Mouse (Mus musculus): ENCODE data around the gene Acsm5. TPM values are rescaled to one million over a fixed set of nuclear protein-coding genes. Genes with fewer than 3 reads are reported as not detected.
A peak's percentile ranks its signal among the peaks of the same experiment; 100 is the strongest.

Gene Acsm5
- total and polyA plus RNA-seq, 3 experiments = not detected

- Histone ChIP-seq H3K79me2 (ENCODE audit: control insufficient read depth, insufficient read depth, low read length, poor library complexity) (no peaks in the 10 kb centered on the region), H3K9me3 (replicated peaks; ENCODE audit: insufficient read depth, low read length) (no peaks in the 10 kb centered on the region), H3K27me3 (ENCODE audit: control insufficient read depth in 1 of 2, insufficient read depth in 2 of 2, low read length in 2 of 2) (no peaks in the 10 kb centered on the region), H3K4me1 (ENCODE audit: control insufficient read depth in 1 of 2, insufficient read depth in 2 of 2, low read length in 2 of 2) (no peaks in the 10 kb centered on the region), H3K9ac (ENCODE audit: control insufficient read depth, low read depth, low read length, poor library complexity, severe bottlenecking) (no peak overlapping the region), H3K27ac (ENCODE audit: control insufficient read depth, low read depth, low read length) (no peak overlapping the region), H3K4me3 (ENCODE audit: control insufficient read depth in 1 of 2, insufficient read depth in 1 of 2, low read depth in 2 of 2, low read length in 2 of 2) (no peak overlapping the region), H3K36me3 (ENCODE audit: control insufficient read depth in 1 of 2, insufficient read depth in 2 of 2, low read length in 2 of 2) (no peaks in the 10 kb centered on the region)
- DNase-seq (ENCODE audit: low read depth, low spot score) = peak; percentile 57
- TF ChIP-seq TCF12 (IDR thresholded peaks at IDR 0.05; ENCODE audit: low read depth, low read length) (no peak), CTCF (IDR thresholded peaks at IDR 0.05 in 2 of 3, conservative IDR thresholded peaks at IDR 0.05 in 1 of 3; ENCODE audit: control insufficient read depth in 1 of 3, insufficient read depth in 1 of 3, low read depth in 2 of 3, low read length in 3 of 3, poor library complexity in 1 of 3, severe bottlenecking in 1 of 3) (peak; percentile 34 to 79 (median 75)), POLR2AphosphoS2 (IDR thresholded peaks at IDR 0.05; ENCODE audit: low read length) (no peak), POLR2AphosphoS5 (IDR thresholded peaks at IDR 0.05; ENCODE audit: borderline replicate concordance, low read depth, low read length) (no peak), ZNF384 (IDR thresholded peaks at IDR 0.05; ENCODE audit: low read depth, low read length) (no peak), MEF2A (IDR thresholded peaks at IDR 0.05; ENCODE audit: extremely low read depth, insufficient replicate concordance, low read depth, low read length, poor library complexity, severe bottlenecking) (no peak), MAFK (IDR thresholded peaks at IDR 0.05; ENCODE audit: borderline replicate concordance, low read depth, low read length) (no peak), TAL1 (IDR thresholded peaks at IDR 0.05; ENCODE audit: low read length) (no peak), POLR2A (IDR thresholded peaks at IDR 0.05; ENCODE audit: control insufficient read depth in 1 of 2, insufficient read depth in 1 of 2, low read depth in 1 of 2, low read length in 2 of 2, poor library complexity in 1 of 2) (no peak), UBTF (IDR thresholded peaks at IDR 0.05; ENCODE audit: borderline replicate concordance, insufficient read depth, low read depth, low read length) (no peak), SMC3 (IDR thresholded peaks at IDR 0.05; ENCODE audit: low read depth, low read length) (peak; percentile 88), ZC3H11A (IDR thresholded peaks at IDR 0.05; ENCODE audit: low read depth, low read length) (peak; percentile 55), MAZ (IDR thresholded peaks at IDR 0.05; ENCODE audit: low read depth, low read length) (no peak), CHD2 (IDR thresholded peaks at IDR 0.05; ENCODE audit: low read length) (no peak), BHLHE40 (IDR thresholded peaks at IDR 0.05; ENCODE audit: borderline replicate concordance, low read depth, low read length) (no peak), EP300 (IDR thresholded peaks at IDR 0.05; ENCODE audit: low read depth in 1 of 2, low read length in 2 of 2) (no peak), GATA1 (IDR thresholded peaks at IDR 0.05; ENCODE audit: low read depth, low read length) (no peak), SIN3A (IDR thresholded peaks at IDR 0.05; ENCODE audit: low read length) (no peak), USF2 (IDR thresholded peaks at IDR 0.05; ENCODE audit: borderline replicate concordance in 1 of 2, insufficient read depth in 1 of 2, low read depth in 1 of 2, low read length in 2 of 2) (no peak), RCOR1 (IDR thresholded peaks at IDR 0.05; ENCODE audit: low read depth, low read length) (no peak), JUND (IDR thresholded peaks at IDR 0.05; ENCODE audit: low read depth, low read length) (no peak), ZMIZ1 (IDR thresholded peaks at IDR 0.05; ENCODE audit: low read depth, low read length) (no peak), RAD21 (IDR thresholded peaks at IDR 0.05; ENCODE audit: low read depth, low read length) (peak; percentile 80), TBP (IDR thresholded peaks at IDR 0.05; ENCODE audit: low read depth, low read length) (no peak), E2F4 (IDR thresholded peaks at IDR 0.05; ENCODE audit: borderline replicate concordance, low read depth, low read length) (no peak), MYC (IDR thresholded peaks at IDR 0.05; ENCODE audit: low read depth, low read length) (no peak), KAT2A (conservative IDR thresholded peaks at IDR 0.05; ENCODE audit: low read depth, low read length) (no peak), HCFC1 (IDR thresholded peaks at IDR 0.05; ENCODE audit: low read depth, low read length) (no peak), NELFE (IDR thresholded peaks at IDR 0.05; ENCODE audit: low read depth, low read length) (no peak), ZKSCAN1 (IDR thresholded peaks at IDR 0.05; ENCODE audit: low read depth, low read length) (no peak)
Measured at GRCm38 (mm10) chr7:119515492-119516271, 3.6 kb upstream of the Acsm5 start.
